Mouse (Mus musculus): ENCODE results near the gene Dgat2.
A peak's percentile ranks its signal among the peaks of the same experiment; 100 is the strongest.

The Dgat2 gene

GRCm38 (mm10) chr7:99160995-99161394, 21.5 kb downstream of the Dgat2 start:
- no peak for DNase-seq

GRCm38 (mm10) chr7:99159446-99159845, 23.1 kb downstream of the Dgat2 start:
- no peak for DNase-seq

GRCm38 (mm10) chr7:99158904-99159303, 23.6 kb downstream of the Dgat2 start:
- DNase-seq, result no peak

GRCm38 (mm10) chr7:99158011-99158410, 24.5 kb downstream of the Dgat2 start:
- DNase-seq, result no peak

- no peak for DNase-seq
Observed at GRCm38 (mm10) chr7:99156737-99157136, 25.8 kb downstream of the Dgat2 start.

GRCm38 (mm10) chr7:99155311-99156289, 26.9 kb downstream of the Dgat2 start:
- no peak for DNase-seq

GRCm38 (mm10) chr7:99154648-99155151, 27.8 kb downstream of the Dgat2 start:
- no peak for DNase-seq

GRCm38 (mm10) chr7:99153686-99154202, 28.8 kb downstream of the Dgat2 start:
- no peak for DNase-seq

- no peak for DNase-seq
Observed at GRCm38 (mm10) chr7:99152756-99153155, 29.8 kb downstream of the Dgat2 start.

- DNase-seq, result peak; percentile 97 to 99
Observed at GRCm38 (mm10) chr7:99151342-99151741, 31.2 kb downstream of the Dgat2 start.

- DNase-seq, result no peak
Observed at GRCm38 (mm10) chr7:99149017-99149416, 33.5 kb downstream of the Dgat2 start.

- DNase-seq, result no peak
Observed at GRCm38 (mm10) chr7:99147494-99147893, 35.0 kb downstream of the Dgat2 start.

GRCm38 (mm10) chr7:99146906-99147305, 35.6 kb downstream of the Dgat2 start:
- DNase-seq, result no peak

- no peak for DNase-seq
Observed at GRCm38 (mm10) chr7:99146011-99146410, 36.5 kb downstream of the Dgat2 start.

GRCm38 (mm10) chr7:99144616-99145015, 37.9 kb downstream of the Dgat2 start:
- no peak for DNase-seq

- no peak for DNase-seq
Observed at GRCm38 (mm10) chr7:99143244-99143643, 39.3 kb downstream of the Dgat2 start.

GRCm38 (mm10) chr7:99141919-99142606, 40.5 kb downstream of the Dgat2 start:
- DNase-seq, result no peak

GRCm38 (mm10) chr7:99140984-99141918, 41.3 kb downstream of the Dgat2 start, which contains the start of gene Uvrag:
Gene Uvrag (minus strand): TSS chr7:99141141.
- peak; percentile 99 to 100 for DNase-seq

GRCm38 (mm10) chr7:99140511-99140910, 42.0 kb downstream of the Dgat2 start:
- peak in 1 of 2 experiments; percentile 62 for DNase-seq

GRCm38 (mm10) chr7:99139841-99140491, 42.6 kb downstream of the Dgat2 start:
- DNase-seq, result no peak

GRCm38 (mm10) chr7:99137541-99137940, 45.0 kb downstream of the Dgat2 start:
- no peak for DNase-seq

- no peak for DNase-seq
Observed at GRCm38 (mm10) chr7:99136789-99137188, 45.7 kb downstream of the Dgat2 start.

Data from cerebellum, postnatal 14 days (tissue).